Mouse (Mus musculus): ENCODE measurements around the gene Abhd16a. TPM values are rescaled to one million over a fixed set of nuclear protein-coding genes. Genes with fewer than 3 reads are reported as not detected.
A peak's percentile ranks its signal among the peaks of the same experiment; 100 is the strongest.

Gene Abhd16a
- polyA plus RNA-seq, 2 experiments, result 78.0 to 98.6 TPM

DNA sequence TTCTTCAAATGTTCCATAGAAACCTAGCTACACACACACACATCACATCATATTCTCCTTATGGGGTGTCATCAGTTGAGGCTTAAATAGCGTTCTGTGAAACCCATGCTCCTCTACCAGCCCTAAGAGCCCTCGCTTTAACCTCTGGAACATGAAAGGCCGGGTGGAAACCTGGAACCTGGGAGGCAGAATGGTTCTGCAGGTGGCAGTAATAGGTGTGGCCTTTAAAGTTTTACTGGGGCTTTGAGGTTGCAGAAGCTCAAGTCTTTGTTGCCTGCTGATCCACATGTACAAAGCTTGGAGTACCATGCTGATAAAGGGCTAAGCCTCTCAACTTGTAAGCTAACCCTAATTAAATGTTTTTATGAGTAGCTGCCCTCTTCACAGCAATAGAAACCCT, 58.3 kb downstream of the Abhd16a start:
- H3K27ac ChIP-seq (replicated peaks; ENCODE audit: low read depth, low read length), result no peak overlapping the region
- 0 out of 2 replicates have a peak, but pooled peaks have one; percentile 1 for ATAC-seq (ENCODE audit: low FRiP score, low read depth)
- no peak overlapping the region for H3K4me3 ChIP-seq (replicated peaks; ENCODE audit: low read length)
- no peaks in the 10 kb centered on the region for H3K9me3 ChIP-seq (ENCODE audit: control insufficient read depth, low read length)
- no peak overlapping the region for H3K4me2 ChIP-seq (replicated peaks; ENCODE audit: low read depth, low read length, severe bottlenecking)
- no peaks in the 10 kb centered on the region for H3K4me1 ChIP-seq (ENCODE audit: control insufficient read depth, insufficient read depth, low read length)
- peaks cover 99% of the 10 kb centered on the region for H3K36me3 ChIP-seq (ENCODE audit: control insufficient read depth, insufficient read depth, low read length)
- H3K9ac ChIP-seq (ENCODE audit: low read depth, low read length, severe bottlenecking), result no peak overlapping the region
- TF ChIP-seq POLR2A (IDR thresholded peaks at IDR 0.05; ENCODE audit: borderline replicate concordance, extremely low read depth, insufficient read depth, insufficient read length), result no peak
- no peak for DNase-seq (ENCODE audit: low spot score)
- 39% methylated on average over 3 of the region's 3 CpGs for WGBS
- H3K27me3 ChIP-seq (ENCODE audit: control insufficient read depth, insufficient read depth, low read length), result no peaks in the 10 kb centered on the region

DNA sequence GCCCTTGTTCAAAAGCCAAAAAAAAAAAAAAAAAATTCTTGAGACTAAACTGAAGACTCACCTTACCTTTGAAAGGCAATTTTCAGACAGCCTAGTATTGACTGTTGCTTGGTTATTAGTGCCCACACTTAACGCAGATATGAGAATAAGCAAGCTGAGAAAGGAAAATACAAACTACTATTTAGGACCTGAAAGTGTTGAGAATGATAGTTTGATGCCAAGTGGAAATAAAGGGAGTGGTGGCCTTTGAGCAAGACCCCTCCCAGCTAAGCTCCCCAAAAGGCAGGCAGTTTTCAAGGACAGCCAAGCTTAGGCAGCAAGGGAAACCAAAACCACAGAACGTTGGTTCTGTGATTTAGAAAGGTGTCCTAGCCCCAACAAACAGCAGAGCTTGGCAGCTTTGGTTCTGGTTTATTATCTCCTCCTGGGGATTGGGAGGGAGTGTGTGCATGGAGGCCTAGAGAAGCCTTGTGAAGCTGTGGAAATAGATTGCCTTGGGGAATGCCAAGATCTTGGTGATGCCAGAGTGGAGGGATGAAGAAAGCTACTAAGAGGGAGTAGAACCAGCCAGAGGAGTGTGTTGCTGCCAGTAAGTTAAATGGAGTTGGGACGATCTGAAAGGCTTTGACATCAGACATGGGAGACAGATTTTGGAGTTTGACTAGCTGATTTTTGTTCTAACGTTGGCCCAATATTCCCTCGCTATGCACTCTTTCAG, 59.0 kb downstream of the Abhd16a start:
- Histone ChIP-seq H3K27me3 (ENCODE audit: control insufficient read depth, insufficient read depth, low read length) (no peaks in the 10 kb centered on the region), H3K36me3 (ENCODE audit: control insufficient read depth, insufficient read depth, low read length) (peaks cover 99% of the 10 kb centered on the region), H3K4me2 (replicated peaks; ENCODE audit: low read depth, low read length, severe bottlenecking) (no peak overlapping the region), H3K4me3 (replicated peaks; ENCODE audit: low read length) (no peak overlapping the region), H3K4me1 (ENCODE audit: control insufficient read depth, insufficient read depth, low read length) (no peaks in the 10 kb centered on the region), H3K9ac (ENCODE audit: low read depth, low read length, severe bottlenecking) (no peak overlapping the region), H3K9me3 (ENCODE audit: control insufficient read depth, low read length) (no peaks in the 10 kb centered on the region), H3K27ac (replicated peaks; ENCODE audit: low read depth, low read length) (0 out of 2 replicates have a peak overlapping the region, but pooled peaks have one; percentile 19)
- TF ChIP-seq POLR2A (IDR thresholded peaks at IDR 0.05; ENCODE audit: borderline replicate concordance, extremely low read depth, insufficient read depth, insufficient read length), result no peak
- ATAC-seq (ENCODE audit: low FRiP score, low read depth) (0 out of 2 replicates have a peak, but pooled peaks have one; percentile 2), DNase-seq (ENCODE audit: low spot score) (no peak)
- 68% methylated on average over 5 of the region's 5 CpGs for WGBS

DNA sequence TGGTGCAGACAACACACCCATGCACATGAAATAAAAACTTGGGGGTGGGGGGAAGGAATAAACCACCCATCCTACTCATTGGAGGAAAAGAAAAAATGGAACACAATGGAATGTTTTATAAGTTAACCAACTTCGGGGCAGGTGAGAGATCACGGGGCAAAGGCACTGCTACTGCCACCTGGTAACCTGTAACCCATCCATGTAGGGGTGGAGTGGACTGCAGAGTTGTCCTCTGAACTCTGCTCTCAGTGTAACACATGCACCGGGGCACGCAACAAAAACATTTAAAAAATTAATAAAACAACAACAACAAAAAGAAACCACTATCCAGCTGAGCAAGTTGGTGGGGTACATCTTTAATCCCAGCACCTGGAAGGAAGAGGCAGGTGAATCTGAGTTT, 63.1 kb downstream of the Abhd16a start:
- Histone ChIP-seq H3K27ac (replicated peaks; ENCODE audit: low read depth, low read length) (no peak overlapping the region), H3K4me1 (ENCODE audit: control insufficient read depth, insufficient read depth, low read length) (no peaks in the 10 kb centered on the region), H3K9me3 (ENCODE audit: control insufficient read depth, low read length) (no peaks in the 10 kb centered on the region), H3K9ac (ENCODE audit: low read depth, low read length, severe bottlenecking) (no peak overlapping the region), H3K4me2 (replicated peaks; ENCODE audit: low read depth, low read length, severe bottlenecking) (no peak overlapping the region), H3K4me3 (replicated peaks; ENCODE audit: low read length) (no peak overlapping the region), H3K36me3 (ENCODE audit: control insufficient read depth, insufficient read depth, low read length) (peaks cover 99% of the 10 kb centered on the region), H3K27me3 (ENCODE audit: control insufficient read depth, insufficient read depth, low read length) (no peaks in the 10 kb centered on the region)
- WGBS, result 94% methylated on average over 4 of the region's 4 CpGs
- no peak for TF ChIP-seq POLR2A (IDR thresholded peaks at IDR 0.05; ENCODE audit: borderline replicate concordance, extremely low read depth, insufficient read depth, insufficient read length)
- DNase-seq (ENCODE audit: low spot score), result no peak
- ATAC-seq (ENCODE audit: low FRiP score, low read depth), result no peak

Other genes starting within 250 kb of the Abhd16a start
Only the 30 nearest of the 44 such genes appear.
- gene Hspa1b, start 130.0 kb upstream of the Abhd16a start, polyA plus RNA-seq (2012; rRNA removed), result 22.8 and 25.6 TPM in 2 replicates
- gene Hspa1b, start 130.0 kb upstream of the Abhd16a start, polyA plus RNA-seq (2014; fragmentation: Nextera tagmentation; extraction: Ambion mirVana), result 1.6 and 2.2 TPM in 2 replicates
- gene Gm20481, start 119.4 kb upstream of the Abhd16a start, polyA plus RNA-seq (2012; rRNA removed), result not detected in 2 replicates
- gene Gm20481, start 119.4 kb upstream of the Abhd16a start, polyA plus RNA-seq (2014; fragmentation: Nextera tagmentation; extraction: Ambion mirVana), result not detected in 2 replicates
- gene Hspa1a, start 117.1 kb upstream of the Abhd16a start, polyA plus RNA-seq (2012; rRNA removed), result 6.5 and 7.1 TPM in 2 replicates
- 9.5 and 9.6 TPM in 2 replicates for gene Hspa1a, start 117.1 kb upstream of the Abhd16a start, polyA plus RNA-seq (2014; fragmentation: Nextera tagmentation; extraction: Ambion mirVana)
- gene Hspa1l, start 116.6 kb upstream of the Abhd16a start, polyA plus RNA-seq (2012; rRNA removed), result 0.44 and 0.47 TPM in 2 replicates
- 0.85 and 1.4 TPM in 2 replicates for gene Hspa1l, start 116.6 kb upstream of the Abhd16a start, polyA plus RNA-seq (2014; fragmentation: Nextera tagmentation; extraction: Ambion mirVana)
- gene Lsm2, start 107.4 kb upstream of the Abhd16a start, polyA plus RNA-seq (2012; rRNA removed), result 186 and 233 TPM in 2 replicates
- gene Lsm2, start 107.4 kb upstream of the Abhd16a start, polyA plus RNA-seq (2014; fragmentation: Nextera tagmentation; extraction: Ambion mirVana), result 170 and 178 TPM in 2 replicates
- 163 and 216 TPM in 2 replicates for gene Vars, start 88.3 kb upstream of the Abhd16a start, polyA plus RNA-seq (2012; rRNA removed)
- 88.3 and 100 TPM in 2 replicates for gene Vars, start 88.3 kb upstream of the Abhd16a start, polyA plus RNA-seq (2014; fragmentation: Nextera tagmentation; extraction: Ambion mirVana)
- 0.64 and 0.85 TPM in 2 replicates for gene Vwa7, start 72.7 kb upstream of the Abhd16a start, polyA plus RNA-seq (2012; rRNA removed)
- 0.11 and 0.15 TPM in 2 replicates for gene Vwa7, start 72.7 kb upstream of the Abhd16a start, polyA plus RNA-seq (2014; fragmentation: Nextera tagmentation; extraction: Ambion mirVana)
- 12.0 and 15.2 TPM in 2 replicates for gene Sapcd1, start 61.2 kb upstream of the Abhd16a start, polyA plus RNA-seq (2012; rRNA removed)
- gene Sapcd1, start 61.2 kb upstream of the Abhd16a start, polyA plus RNA-seq (2014; fragmentation: Nextera tagmentation; extraction: Ambion mirVana), result 12.5 and 13.7 TPM in 2 replicates
- 6.4 and 6.5 TPM in 2 replicates for gene Msh5, start 42.5 kb upstream of the Abhd16a start, polyA plus RNA-seq (2012; rRNA removed)
- 3.4 and 3.5 TPM in 2 replicates for gene Msh5, start 42.5 kb upstream of the Abhd16a start, polyA plus RNA-seq (2014; fragmentation: Nextera tagmentation; extraction: Ambion mirVana)
- gene Clic1, start 39.3 kb upstream of the Abhd16a start, polyA plus RNA-seq (2012; rRNA removed), result 229 and 236 TPM in 2 replicates
- gene Clic1, start 39.3 kb upstream of the Abhd16a start, polyA plus RNA-seq (2014; fragmentation: Nextera tagmentation; extraction: Ambion mirVana), result 103 and 108 TPM in 2 replicates
- gene Ddah2, start 30.2 kb upstream of the Abhd16a start, polyA plus RNA-seq (2012; rRNA removed), result 271 and 326 TPM in 2 replicates
- gene Ddah2, start 30.2 kb upstream of the Abhd16a start, polyA plus RNA-seq (2014; fragmentation: Nextera tagmentation; extraction: Ambion mirVana), result 358 and 403 TPM in 2 replicates
- gene Ly6g6c, start 23.9 kb upstream of the Abhd16a start, polyA plus RNA-seq (2012; rRNA removed), result 3.4 and 5.5 TPM in 2 replicates
- 10.4 and 22.3 TPM in 2 replicates for gene Ly6g6c, start 23.9 kb upstream of the Abhd16a start, polyA plus RNA-seq (2014; fragmentation: Nextera tagmentation; extraction: Ambion mirVana)
- 0.45 and 0.47 TPM in 2 replicates for gene Mpig6b, start 23.1 kb upstream of the Abhd16a start, polyA plus RNA-seq (2012; rRNA removed)
- gene Mpig6b, start 23.1 kb upstream of the Abhd16a start, polyA plus RNA-seq (2014; fragmentation: Nextera tagmentation; extraction: Ambion mirVana), result 0.64 and 1.3 TPM in 2 replicates
- 14.2 and 14.8 TPM in 2 replicates for gene Ly6g6e, start 12.4 kb upstream of the Abhd16a start, polyA plus RNA-seq (2012; rRNA removed)
- 18.0 and 28.4 TPM in 2 replicates for gene Ly6g6e, start 12.4 kb upstream of the Abhd16a start, polyA plus RNA-seq (2014; fragmentation: Nextera tagmentation; extraction: Ambion mirVana)
- 1.3 and 2.3 TPM in 2 replicates for gene Ly6g6d, start 11.2 kb upstream of the Abhd16a start, polyA plus RNA-seq (2012; rRNA removed)
- gene Ly6g6d, start 11.2 kb upstream of the Abhd16a start, polyA plus RNA-seq (2014; fragmentation: Nextera tagmentation; extraction: Ambion mirVana), result 2.0 TPM in 1 of 2 replicates, not detected in the other
- gene Ly6g6f, start 3.7 kb upstream of the Abhd16a start, polyA plus RNA-seq (2012; rRNA removed), result 0.14 and 0.73 TPM in 2 replicates
- gene Ly6g6f, start 3.7 kb upstream of the Abhd16a start, polyA plus RNA-seq (2014; fragmentation: Nextera tagmentation; extraction: Ambion mirVana), result 0.28 TPM in 1 of 2 replicates, not detected in the other
- not detected in 2 replicates for gene Ly6g5c, start 19.0 kb downstream of the Abhd16a start, polyA plus RNA-seq (2012; rRNA removed)
- gene Ly6g5c, start 19.0 kb downstream of the Abhd16a start, polyA plus RNA-seq (2014; fragmentation: Nextera tagmentation; extraction: Ambion mirVana), result not detected in 2 replicates
- gene Ly6g5b, start 26.2 kb downstream of the Abhd16a start, polyA plus RNA-seq (2012; rRNA removed), result 2.1 and 3.5 TPM in 2 replicates
- 0.59 and 0.68 TPM in 2 replicates for gene Ly6g5b, start 26.2 kb downstream of the Abhd16a start, polyA plus RNA-seq (2014; fragmentation: Nextera tagmentation; extraction: Ambion mirVana)
- 13.6 and 15.1 TPM in 2 replicates for gene Gpank1, start 32.2 kb downstream of the Abhd16a start, polyA plus RNA-seq (2012; rRNA removed)
- gene Gpank1, start 32.2 kb downstream of the Abhd16a start, polyA plus RNA-seq (2014; fragmentation: Nextera tagmentation; extraction: Ambion mirVana), result 17.5 and 20.0 TPM in 2 replicates
- 181 and 250 TPM in 2 replicates for gene Csnk2b, start 32.8 kb downstream of the Abhd16a start, polyA plus RNA-seq (2012; rRNA removed)
- gene Csnk2b, start 32.8 kb downstream of the Abhd16a start, polyA plus RNA-seq (2014; fragmentation: Nextera tagmentation; extraction: Ambion mirVana), result 275 and 308 TPM in 2 replicates
- gene D17H6S53E, start 37.1 kb downstream of the Abhd16a start, polyA plus RNA-seq (2012; rRNA removed), result 5.7 and 6.6 TPM in 2 replicates
- 6.4 and 8.2 TPM in 2 replicates for gene D17H6S53E, start 37.1 kb downstream of the Abhd16a start, polyA plus RNA-seq (2014; fragmentation: Nextera tagmentation; extraction: Ambion mirVana)
- gene Apom, start 42.8 kb downstream of the Abhd16a start, polyA plus RNA-seq (2012; rRNA removed), result 1.1 and 1.7 TPM in 2 replicates
- gene Apom, start 42.8 kb downstream of the Abhd16a start, polyA plus RNA-seq (2014; fragmentation: Nextera tagmentation; extraction: Ambion mirVana), result 0.26 TPM in 1 of 2 replicates, not detected in the other
- gene Bag6, start 45.9 kb downstream of the Abhd16a start, polyA plus RNA-seq (2012; rRNA removed), result 265 and 361 TPM in 2 replicates
- gene Bag6, start 45.9 kb downstream of the Abhd16a start, polyA plus RNA-seq (2014; fragmentation: Nextera tagmentation; extraction: Ambion mirVana), result 76.2 and 82.8 TPM in 2 replicates
- 404 and 512 TPM in 2 replicates for gene Prrc2a, start 75.6 kb downstream of the Abhd16a start, polyA plus RNA-seq (2012; rRNA removed)
- gene Prrc2a, start 75.6 kb downstream of the Abhd16a start, polyA plus RNA-seq (2014; fragmentation: Nextera tagmentation; extraction: Ambion mirVana), result 192 and 196 TPM in 2 replicates
- gene Aif1, start 86.8 kb downstream of the Abhd16a start, polyA plus RNA-seq (2012; rRNA removed), result 4.0 and 4.8 TPM in 2 replicates
- gene Aif1, start 86.8 kb downstream of the Abhd16a start, polyA plus RNA-seq (2014; fragmentation: Nextera tagmentation; extraction: Ambion mirVana), result 13.1 and 15.7 TPM in 2 replicates
- gene Lst1, start 99.2 kb downstream of the Abhd16a start, polyA plus RNA-seq (2012; rRNA removed), result 21.8 and 24.4 TPM in 2 replicates
- 23.2 and 29.2 TPM in 2 replicates for gene Lst1, start 99.2 kb downstream of the Abhd16a start, polyA plus RNA-seq (2014; fragmentation: Nextera tagmentation; extraction: Ambion mirVana)
- 1.7 and 3.0 TPM in 2 replicates for gene Ltb, start 105.2 kb downstream of the Abhd16a start, polyA plus RNA-seq (2012; rRNA removed)
- 1.1 and 1.4 TPM in 2 replicates for gene Ltb, start 105.2 kb downstream of the Abhd16a start, polyA plus RNA-seq (2014; fragmentation: Nextera tagmentation; extraction: Ambion mirVana)
- gene Tnf, start 112.7 kb downstream of the Abhd16a start, polyA plus RNA-seq (2012; rRNA removed), result 1.1 and 1.3 TPM in 2 replicates
- gene Tnf, start 112.7 kb downstream of the Abhd16a start, polyA plus RNA-seq (2014; fragmentation: Nextera tagmentation; extraction: Ambion mirVana), result 0.28 and 0.73 TPM in 2 replicates
- 0.36 and 0.39 TPM in 2 replicates for gene Lta, start 116.1 kb downstream of the Abhd16a start, polyA plus RNA-seq (2012; rRNA removed)
- gene Lta, start 116.1 kb downstream of the Abhd16a start, polyA plus RNA-seq (2014; fragmentation: Nextera tagmentation; extraction: Ambion mirVana), result 0.14 TPM in 1 of 2 replicates, not detected in the other
- 0.26 TPM in 1 of 2 replicates, not detected in the other for gene Gm16181, start 131.6 kb downstream of the Abhd16a start, polyA plus RNA-seq (2012; rRNA removed)
- not detected in 2 replicates for gene Gm16181, start 131.6 kb downstream of the Abhd16a start, polyA plus RNA-seq (2014; fragmentation: Nextera tagmentation; extraction: Ambion mirVana)

All from limb, embryonic 14.5 days (tissue).